Mouse (Mus musculus): ENCODE measurements at regions not wholly inside any gene's neighbourhood (a gene's known extent, or its start where the extent isn't known, plus 50 kb on each side); places are given as distances from the start of the nearest gene placed in this dataset.

GRCm38 (mm10) chr16:46728424-46728823, 230.1 kb upstream of the Nectin3 start:
- Histone ChIP-seq H3K4me2 (ENCODE audit: low read depth, low read length) (no peak overlapping the region), H3K27ac (ENCODE audit: low read depth, low read length) (no peak overlapping the region), H3K9me3 (ENCODE audit: control insufficient read depth, low read length) (no peaks in the 10 kb centered on the region), H3K27me3 (ENCODE audit: control insufficient read depth, insufficient read depth, low read length) (no peaks in the 10 kb centered on the region), H3K4me1 (ENCODE audit: control insufficient read depth, insufficient read depth, low read length) (no peaks in the 10 kb centered on the region), H3K4me3 (ENCODE audit: low read depth, low read length) (no peak overlapping the region), H3K9ac (replicated peaks; ENCODE audit: low read depth, low read length) (no peak overlapping the region), H3K36me3 (ENCODE audit: control insufficient read depth, insufficient read depth, low read length) (no peaks in the 10 kb centered on the region)
- ATAC-seq (ENCODE audit: low read depth) = no peak
- 88% methylated on average over 3 of the region's 3 CpGs for WGBS

- no peak overlapping the region for H3K4me2 ChIP-seq (ENCODE audit: low read depth, low read length)
- no peak overlapping the region for H3K9ac ChIP-seq (replicated peaks; ENCODE audit: low read depth, low read length)
- H3K9me3 ChIP-seq (ENCODE audit: control insufficient read depth, low read length) = no peaks in the 10 kb centered on the region
- no peak overlapping the region for H3K27ac ChIP-seq (ENCODE audit: low read depth, low read length)
- H3K36me3 ChIP-seq (ENCODE audit: control insufficient read depth, insufficient read depth, low read length) = no peaks in the 10 kb centered on the region
- no peak overlapping the region for H3K4me3 ChIP-seq (ENCODE audit: low read depth, low read length)
- H3K27me3 ChIP-seq (ENCODE audit: control insufficient read depth, insufficient read depth, low read length) = no peaks in the 10 kb centered on the region
- H3K4me1 ChIP-seq (ENCODE audit: control insufficient read depth, insufficient read depth, low read length) = no peaks in the 10 kb centered on the region
- no peak for ATAC-seq (ENCODE audit: low read depth)
- WGBS = 91% methylated on average over 4 of the region's 4 CpGs
Observed at GRCm38 (mm10) chr16:46723660-46724059, 225.3 kb upstream of the Nectin3 start.

DNA sequence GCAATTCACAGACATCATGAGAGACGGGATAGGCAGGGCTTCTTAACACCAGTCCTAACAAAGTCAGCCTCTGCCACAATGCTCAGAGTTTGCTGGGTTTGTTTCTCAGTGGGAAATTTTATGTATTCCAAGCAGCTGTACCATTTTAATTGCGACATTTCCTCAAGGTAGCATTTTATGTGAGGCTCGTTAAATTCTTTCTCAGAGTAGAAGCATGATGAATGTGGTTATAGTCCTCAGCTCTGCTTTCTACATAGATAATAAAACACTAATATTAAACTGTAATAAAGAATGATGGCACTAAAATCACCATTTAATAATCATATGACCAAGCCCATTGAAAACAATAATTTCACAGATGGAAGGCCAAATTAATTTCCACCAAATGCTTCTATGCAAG, 181.5 kb upstream of the Nectin3 start:
- WGBS = 55% methylated on average over 3 of the region's 3 CpGs
- Histone ChIP-seq H3K36me3 (ENCODE audit: control insufficient read depth, insufficient read depth, low read length) (no peaks in the 10 kb centered on the region), H3K27me3 (ENCODE audit: control insufficient read depth, insufficient read depth, low read length) (no peaks in the 10 kb centered on the region), H3K9ac (replicated peaks; ENCODE audit: low read depth, low read length) (no peak overlapping the region), H3K27ac (ENCODE audit: low read depth, low read length) (no peak overlapping the region), H3K4me2 (ENCODE audit: low read depth, low read length) (no peak overlapping the region), H3K4me3 (ENCODE audit: low read depth, low read length) (no peak overlapping the region), H3K9me3 (ENCODE audit: control insufficient read depth, low read length) (no peaks in the 10 kb centered on the region), H3K4me1 (ENCODE audit: control insufficient read depth, insufficient read depth, low read length) (no peaks in the 10 kb centered on the region)
- peak; percentile 86 for ATAC-seq (ENCODE audit: low read depth)

GRCm38 (mm10) chr16:46669590-46669989, 171.3 kb upstream of the Nectin3 start:
- H3K9me3 ChIP-seq (ENCODE audit: control insufficient read depth, low read length) = no peaks in the 10 kb centered on the region
- H3K36me3 ChIP-seq (ENCODE audit: control insufficient read depth, insufficient read depth, low read length) = no peaks in the 10 kb centered on the region
- no peak for ATAC-seq (ENCODE audit: low read depth)
- H3K4me3 ChIP-seq (ENCODE audit: low read depth, low read length) = no peak overlapping the region
- WGBS = 58% methylated on average over 3 of the region's 3 CpGs
- no peak overlapping the region for H3K9ac ChIP-seq (replicated peaks; ENCODE audit: low read depth, low read length)
- no peaks in the 10 kb centered on the region for H3K4me1 ChIP-seq (ENCODE audit: control insufficient read depth, insufficient read depth, low read length)
- H3K27me3 ChIP-seq (ENCODE audit: control insufficient read depth, insufficient read depth, low read length) = no peaks in the 10 kb centered on the region
- H3K4me2 ChIP-seq (ENCODE audit: low read depth, low read length) = no peak overlapping the region
- no peak overlapping the region for H3K27ac ChIP-seq (ENCODE audit: low read depth, low read length)

DNA sequence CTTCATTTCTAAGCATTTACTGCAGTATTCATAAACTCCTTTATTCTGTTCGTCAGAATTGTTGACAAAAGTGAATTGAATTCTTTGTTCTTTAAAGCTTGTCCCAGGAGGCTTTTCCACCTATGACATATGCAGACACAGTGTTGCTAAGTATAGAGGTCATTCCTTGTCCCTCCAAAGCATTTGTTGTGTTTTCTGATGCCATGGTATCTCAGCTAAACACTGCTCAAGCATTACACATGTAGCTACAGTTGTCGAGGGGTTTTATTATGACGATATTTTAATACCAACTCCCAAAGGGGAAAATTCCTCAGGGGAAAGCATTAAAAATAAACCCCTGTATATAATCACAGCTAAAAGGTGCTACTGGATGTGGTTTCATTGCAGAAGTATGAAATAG, 167.2 kb upstream of the Nectin3 start:
- Histone ChIP-seq H3K9me3 (ENCODE audit: control insufficient read depth, low read length) (no peaks in the 10 kb centered on the region), H3K4me2 (ENCODE audit: low read depth, low read length) (no peak overlapping the region), H3K27ac (ENCODE audit: low read depth, low read length) (no peak overlapping the region), H3K4me3 (ENCODE audit: low read depth, low read length) (no peak overlapping the region), H3K9ac (replicated peaks; ENCODE audit: low read depth, low read length) (no peak overlapping the region), H3K36me3 (ENCODE audit: control insufficient read depth, insufficient read depth, low read length) (no peaks in the 10 kb centered on the region), H3K4me1 (ENCODE audit: control insufficient read depth, insufficient read depth, low read length) (no peaks in the 10 kb centered on the region), H3K27me3 (ENCODE audit: control insufficient read depth, insufficient read depth, low read length) (no peaks in the 10 kb centered on the region)
- 78% methylated on average over 3 of the region's 3 CpGs for WGBS
- ATAC-seq (ENCODE audit: low read depth) = no peak

DNA sequence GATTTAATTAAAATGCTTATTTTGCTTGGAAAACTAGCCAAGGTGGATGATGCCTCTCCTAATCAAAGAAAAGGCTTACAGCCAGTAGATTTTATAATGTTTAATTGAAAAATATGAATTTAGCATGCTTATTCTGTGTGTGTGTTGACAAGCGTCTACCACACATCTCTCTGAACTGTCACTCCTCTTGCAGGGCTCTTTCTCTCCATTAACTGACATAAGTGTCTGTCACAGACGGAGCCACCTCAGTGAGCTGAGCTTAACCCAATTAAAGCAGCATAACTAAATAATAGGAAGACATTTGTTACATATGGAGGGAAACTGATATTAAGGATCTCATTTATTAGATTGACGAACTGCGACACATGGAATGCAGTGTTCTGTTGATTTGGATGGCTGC, 164.7 kb upstream of the Nectin3 start:
- ATAC-seq (ENCODE audit: low read depth) = no peak
- WGBS = 89% methylated on average over 4 of the region's 4 CpGs
- H3K9me3 ChIP-seq (ENCODE audit: control insufficient read depth, low read length) = no peaks in the 10 kb centered on the region
- H3K9ac ChIP-seq (replicated peaks; ENCODE audit: low read depth, low read length) = no peak overlapping the region
- no peaks in the 10 kb centered on the region for H3K27me3 ChIP-seq (ENCODE audit: control insufficient read depth, insufficient read depth, low read length)
- no peaks in the 10 kb centered on the region for H3K4me1 ChIP-seq (ENCODE audit: control insufficient read depth, insufficient read depth, low read length)
- no peak overlapping the region for H3K4me3 ChIP-seq (ENCODE audit: low read depth, low read length)
- H3K27ac ChIP-seq (ENCODE audit: low read depth, low read length) = no peak overlapping the region
- H3K36me3 ChIP-seq (ENCODE audit: control insufficient read depth, insufficient read depth, low read length) = no peaks in the 10 kb centered on the region
- H3K4me2 ChIP-seq (ENCODE audit: low read depth, low read length) = no peak overlapping the region

DNA sequence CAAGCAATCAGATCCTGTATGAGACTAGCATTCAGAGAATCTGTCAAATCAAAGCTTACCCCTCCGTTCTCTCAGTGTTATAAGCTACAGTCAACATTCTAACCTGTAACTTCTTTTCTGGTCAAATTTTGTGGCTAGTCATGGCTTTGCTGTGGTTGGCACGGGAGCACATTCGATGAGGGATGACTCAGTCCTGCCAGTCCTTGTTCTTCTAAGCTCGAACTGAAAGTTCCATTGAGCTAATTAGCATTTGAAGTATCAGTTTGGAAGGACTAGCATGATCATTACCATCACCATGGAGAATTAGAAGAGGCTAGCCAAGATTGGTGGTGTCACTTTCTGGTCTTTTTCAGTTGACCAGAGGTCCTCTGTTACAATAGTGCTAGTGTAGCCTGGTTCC, 156.7 kb upstream of the Nectin3 start:
- Histone ChIP-seq H3K9ac (replicated peaks; ENCODE audit: low read depth, low read length) (no peak overlapping the region), H3K27ac (ENCODE audit: low read depth, low read length) (no peak overlapping the region)
- 83% methylated on average over 4 of the region's 4 CpGs for WGBS

GRCm38 (mm10) chr16:46625807-46626206, 127.5 kb upstream of the Nectin3 start:
- Histone ChIP-seq H3K4me1 (ENCODE audit: control insufficient read depth, insufficient read depth, low read length) (no peaks in the 10 kb centered on the region), H3K27ac (ENCODE audit: low read depth, low read length) (no peak overlapping the region), H3K4me2 (ENCODE audit: low read depth, low read length) (no peak overlapping the region), H3K4me3 (ENCODE audit: low read depth, low read length) (no peak overlapping the region), H3K9ac (replicated peaks; ENCODE audit: low read depth, low read length) (no peak overlapping the region), H3K9me3 (ENCODE audit: control insufficient read depth, low read length) (no peaks in the 10 kb centered on the region), H3K36me3 (ENCODE audit: control insufficient read depth, insufficient read depth, low read length) (no peaks in the 10 kb centered on the region), H3K27me3 (ENCODE audit: control insufficient read depth, insufficient read depth, low read length) (no peaks in the 10 kb centered on the region)
- ATAC-seq (ENCODE audit: low read depth) = no peak
- WGBS = 18% methylated on average over 2 of the region's 2 CpGs

More for the DNA sequence above, 156.7 kb upstream of the Nectin3 start:
- no peak overlapping the region for H3K4me2 ChIP-seq (ENCODE audit: low read depth, low read length)
- H3K9me3 ChIP-seq (ENCODE audit: control insufficient read depth, low read length) = no peaks in the 10 kb centered on the region
- H3K27me3 ChIP-seq (ENCODE audit: control insufficient read depth, insufficient read depth, low read length) = no peaks in the 10 kb centered on the region
- no peak overlapping the region for H3K4me3 ChIP-seq (ENCODE audit: low read depth, low read length)
- ATAC-seq (ENCODE audit: low read depth) = no peak
- no peaks in the 10 kb centered on the region for H3K36me3 ChIP-seq (ENCODE audit: control insufficient read depth, insufficient read depth, low read length)
- H3K4me1 ChIP-seq (ENCODE audit: control insufficient read depth, insufficient read depth, low read length) = no peaks in the 10 kb centered on the region

DNA sequence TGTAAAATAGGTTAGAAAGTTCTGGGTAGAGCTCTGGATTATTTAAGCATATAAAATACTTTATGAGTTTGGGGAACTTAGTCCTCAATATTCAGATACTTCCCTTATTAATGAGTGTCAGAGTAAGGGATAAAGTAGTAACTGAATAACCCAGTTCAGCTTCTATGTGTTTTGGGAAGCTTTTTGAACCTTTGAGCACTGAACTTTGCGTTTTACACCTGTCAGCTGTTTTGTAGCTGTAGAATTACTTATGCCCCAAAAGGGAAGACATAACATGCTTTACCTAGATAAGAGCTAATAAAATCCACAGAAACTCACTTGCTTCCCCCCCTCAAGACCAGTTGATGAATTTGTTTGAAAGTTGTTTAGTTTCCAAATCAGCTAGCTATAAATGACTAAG, 124.9 kb upstream of the Nectin3 start:
- Histone ChIP-seq H3K9me3 (ENCODE audit: control insufficient read depth, low read length) (no peaks in the 10 kb centered on the region), H3K27ac (ENCODE audit: low read depth, low read length) (no peak overlapping the region), H3K27me3 (ENCODE audit: control insufficient read depth, insufficient read depth, low read length) (no peaks in the 10 kb centered on the region), H3K36me3 (ENCODE audit: control insufficient read depth, insufficient read depth, low read length) (no peaks in the 10 kb centered on the region), H3K9ac (replicated peaks; ENCODE audit: low read depth, low read length) (no peak overlapping the region), H3K4me3 (ENCODE audit: low read depth, low read length) (no peak overlapping the region), H3K4me1 (ENCODE audit: control insufficient read depth, insufficient read depth, low read length) (no peaks in the 10 kb centered on the region), H3K4me2 (ENCODE audit: low read depth, low read length) (no peak overlapping the region)
- ATAC-seq (ENCODE audit: low read depth) = no peak
- 95% methylated on average over 1 of the region's 1 CpGs for WGBS

DNA sequence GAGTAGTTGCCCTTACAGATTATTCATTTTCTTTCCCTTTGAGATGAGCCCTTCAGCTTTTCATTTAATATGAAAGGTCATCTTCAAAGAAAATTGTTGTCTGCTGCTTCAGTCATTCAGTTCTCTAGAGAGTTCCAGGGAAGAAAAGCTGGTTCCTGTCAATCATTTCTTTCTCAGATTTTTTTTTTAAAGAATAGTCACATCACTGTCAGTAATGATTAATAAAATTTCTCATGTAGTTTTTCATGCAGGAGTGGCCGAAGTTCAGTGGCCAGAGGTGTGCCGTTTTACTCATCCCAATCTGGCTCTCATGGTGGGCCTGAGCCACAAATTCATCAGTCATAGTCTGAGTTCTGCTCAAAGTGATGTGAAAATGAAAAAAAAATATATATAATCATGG, 121.5 kb upstream of the Nectin3 start:
- H3K4me3 ChIP-seq (ENCODE audit: low read depth, low read length) = no peak overlapping the region
- no peaks in the 10 kb centered on the region for H3K4me1 ChIP-seq (ENCODE audit: control insufficient read depth, insufficient read depth, low read length)
- no peak overlapping the region for H3K4me2 ChIP-seq (ENCODE audit: low read depth, low read length)
- no peaks in the 10 kb centered on the region for H3K9me3 ChIP-seq (ENCODE audit: control insufficient read depth, low read length)
- WGBS = 94% methylated on average over 2 of the region's 2 CpGs
- H3K36me3 ChIP-seq (ENCODE audit: control insufficient read depth, insufficient read depth, low read length) = no peaks in the 10 kb centered on the region
- H3K27ac ChIP-seq (ENCODE audit: low read depth, low read length) = no peak overlapping the region
- H3K9ac ChIP-seq (replicated peaks; ENCODE audit: low read depth, low read length) = no peak overlapping the region
- ATAC-seq (ENCODE audit: low read depth) = no peak
- no peaks in the 10 kb centered on the region for H3K27me3 ChIP-seq (ENCODE audit: control insufficient read depth, insufficient read depth, low read length)
